Mouse (Mus musculus) T-cell, adult 2 months (primary cell): ENCODE measurements around the gene Enam.
"Not testable (repeated sequence)": the region's sequence is repeated elsewhere in the genome, so short reads cannot be mapped to it uniquely, and the experiment has no call there.

Source experiments
- DNase-seq: peaks from one replicate; pipeline ENCODE4 v3.0.0; 2022; ENCODE audit warnings: low spot score

Enam gene

GRCm38 (mm10) chr5:88487675-88488074, at the start of gene Enam:
Gene Enam (plus strand): TSS chr5:88487975.
- DNase-seq, result no peak

- no peak for DNase-seq
Observed at GRCm38 (mm10) chr5:88455691-88456090, 32.1 kb upstream of the Enam start, which contains the start of gene Ambn. Gene Ambn (plus strand): TSS chr5:88455991.

- DNase-seq, result no peak
Observed at GRCm38 (mm10) chr5:88467471-88467870, 20.3 kb upstream of the Enam start.

DNA sequence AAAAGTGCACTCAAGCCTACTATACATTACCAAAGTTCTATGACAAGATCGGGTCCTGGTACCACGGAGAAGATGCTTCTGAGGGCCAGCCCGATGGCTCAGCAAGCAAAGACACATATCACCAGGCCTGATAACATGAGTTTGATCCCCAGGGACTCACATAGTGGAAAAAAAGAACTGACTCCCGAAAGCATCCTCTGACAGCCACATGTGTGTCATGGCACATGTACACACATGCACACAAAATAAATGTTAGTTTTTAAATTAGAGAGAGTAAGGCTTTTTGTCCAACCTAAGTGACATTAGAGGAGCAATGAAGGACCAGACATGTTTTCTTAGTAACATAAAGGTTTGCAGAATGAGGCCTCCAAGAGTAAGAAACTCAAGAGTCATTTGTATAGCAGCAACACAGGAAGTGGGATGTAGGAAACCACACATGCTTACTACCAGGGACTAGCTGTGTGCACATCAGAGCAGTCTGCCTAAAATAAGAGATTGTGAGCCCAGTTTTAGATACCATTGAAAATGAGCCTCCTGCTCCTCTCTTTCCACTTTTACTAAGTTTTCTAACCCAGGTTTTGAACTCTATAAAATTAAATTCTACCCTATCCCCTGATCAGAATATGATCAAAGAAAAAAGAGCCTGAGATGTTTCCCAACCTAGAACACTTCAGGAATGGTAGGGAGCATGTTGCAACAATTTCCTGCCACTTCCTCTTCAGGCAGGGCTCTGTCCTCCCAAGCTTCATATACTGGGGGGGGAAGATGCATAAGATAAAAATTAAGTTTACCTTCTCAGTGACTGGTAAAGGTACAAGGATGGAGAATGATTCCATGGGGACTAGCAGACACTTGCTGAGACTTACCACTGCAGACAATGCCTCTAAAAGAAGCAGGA, 18.7 kb upstream of the Enam start:
- DNase-seq, result no peak

- no peak for DNase-seq
Observed at GRCm38 (mm10) chr5:88489004-88489403, 1.2 kb downstream of the Enam start.

- DNase-seq, result no peak
Observed at GRCm38 (mm10) chr5:88491111-88491510, 3.3 kb downstream of the Enam start.

DNA sequence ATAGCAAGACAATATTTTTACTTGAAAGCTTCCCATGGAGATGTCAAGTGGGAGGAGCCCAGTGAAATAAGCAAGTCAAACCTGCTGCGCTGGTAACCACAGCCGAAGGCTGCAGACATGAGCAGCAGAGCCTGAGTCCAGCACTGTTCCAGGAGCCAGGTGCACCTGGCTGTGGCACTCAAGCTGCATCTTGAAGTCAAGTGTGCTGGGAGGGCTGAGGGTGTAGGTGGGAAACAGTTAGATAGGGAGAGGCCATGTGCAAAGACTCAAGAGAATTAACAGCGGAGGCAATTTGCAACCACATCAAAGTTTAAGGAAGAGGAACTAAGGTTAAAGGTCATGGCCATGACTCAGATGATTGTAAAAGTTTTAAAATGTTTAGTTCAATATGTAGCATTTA, 12.0 kb downstream of the Enam start:
- no peak for DNase-seq

- DNase-seq, result no peak
Observed at GRCm38 (mm10) chr5:88508555-88508954, 20.8 kb downstream of the Enam start.

GRCm38 (mm10) chr5:88508990-88509389, 21.2 kb downstream of the Enam start:
- DNase-seq, result no peak

- DNase-seq, result peak; percentile 25
Observed at GRCm38 (mm10) chr5:88519232-88519631, 31.5 kb downstream of the Enam start.

DNA sequence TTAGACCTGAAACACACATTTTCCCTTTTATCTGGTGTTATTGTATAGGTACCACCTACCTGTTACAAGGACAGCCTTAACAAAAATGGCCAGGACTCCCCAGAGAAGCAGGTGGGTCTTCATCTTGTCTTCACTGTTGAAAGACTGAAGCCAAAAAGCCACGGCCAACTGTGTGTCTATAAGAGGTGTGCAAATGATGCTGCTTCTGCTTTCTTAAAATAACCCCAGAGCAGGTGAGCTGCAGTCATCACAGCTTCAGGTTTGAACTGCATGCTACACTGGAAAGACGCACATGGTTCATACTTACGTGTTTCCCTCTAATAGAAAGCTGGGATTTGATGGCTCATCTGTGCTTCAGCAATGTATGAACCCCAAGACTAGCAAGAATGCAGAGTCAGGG, 39.9 kb downstream of the Enam start, which contains the start of gene Jchain:
TSS of gene Jchain (minus strand) at position 235 of the 400 bp plus-strand sequence.
- no peak for DNase-seq

- DNase-seq, result no peak
Observed at GRCm38 (mm10) chr5:88530908-88531307, 43.1 kb downstream of the Enam start.

DNA sequence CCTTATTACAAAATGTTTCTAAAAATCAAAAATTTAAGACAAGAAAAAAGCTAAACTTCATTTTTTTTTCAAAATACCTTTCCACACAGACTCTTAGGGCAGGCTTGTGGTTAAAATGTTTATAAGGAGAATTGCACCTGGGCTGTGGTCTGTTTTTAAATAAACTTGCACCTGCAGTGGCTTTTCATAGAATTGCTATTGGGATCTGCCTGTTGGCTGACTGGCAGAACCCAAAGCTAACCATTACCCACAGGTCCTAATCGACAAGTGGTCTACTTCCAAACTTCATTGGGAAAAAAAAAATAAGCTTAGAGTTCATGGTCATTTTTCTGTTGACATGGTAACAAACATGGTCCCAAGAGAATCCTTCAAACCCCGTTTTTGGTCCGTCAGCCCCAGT, 46.9 kb downstream of the Enam start:
- DNase-seq, result no peak

GRCm38 (mm10) chr5:88540845-88541244, 53.1 kb downstream of the Enam start:
- DNase-seq, result no peak

DNA sequence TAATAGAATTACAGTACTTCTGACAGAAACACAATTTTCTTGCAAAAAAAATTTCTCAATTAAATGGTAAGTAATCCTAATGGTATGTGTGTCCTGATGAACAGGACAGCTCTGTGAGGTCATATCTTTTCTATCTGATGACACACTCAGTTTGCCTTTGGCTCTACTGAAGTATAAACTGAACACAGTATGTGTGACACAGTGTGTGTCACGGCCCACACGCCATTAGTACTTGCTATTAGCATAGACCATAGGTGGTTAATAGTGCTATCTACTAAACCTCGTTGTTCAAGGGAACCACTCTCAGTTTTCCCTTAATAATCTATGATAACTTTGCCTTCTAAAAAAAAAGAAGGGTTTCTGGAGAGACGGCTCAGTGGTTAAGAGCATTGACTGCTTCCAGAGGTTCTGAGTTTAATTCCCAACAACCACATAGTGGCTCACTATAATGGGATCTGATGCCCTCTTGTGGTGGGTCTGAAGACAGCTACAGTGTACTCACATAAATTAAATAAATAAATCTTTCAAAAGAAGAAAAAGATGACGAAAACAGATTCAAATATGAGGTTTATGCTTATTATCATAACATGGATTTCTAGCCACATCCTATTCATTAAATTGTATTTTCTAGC, 55.0 kb downstream of the Enam start:
- DNase-seq, result peak; percentile 37

DNA sequence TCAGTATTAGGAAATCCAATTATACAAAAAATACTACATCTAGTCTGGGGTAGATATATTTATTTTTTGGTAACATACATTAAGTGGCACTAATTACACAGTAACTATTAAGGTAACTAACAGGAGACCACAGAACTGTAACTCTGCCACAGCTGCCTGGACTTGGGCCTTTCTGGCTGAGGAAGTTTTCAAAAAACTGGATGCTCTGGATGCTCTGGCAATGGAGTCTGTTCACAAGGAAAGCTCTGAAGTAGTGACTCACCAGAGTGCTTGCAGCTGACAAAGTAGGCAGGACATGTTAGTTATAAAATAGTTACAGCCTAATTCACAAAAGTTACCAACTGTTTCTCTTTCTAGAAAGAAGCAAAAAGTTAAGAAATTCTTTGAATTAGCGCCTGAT, 56.6 kb downstream of the Enam start:
- not testable (repeated sequence) for DNase-seq

DNA sequence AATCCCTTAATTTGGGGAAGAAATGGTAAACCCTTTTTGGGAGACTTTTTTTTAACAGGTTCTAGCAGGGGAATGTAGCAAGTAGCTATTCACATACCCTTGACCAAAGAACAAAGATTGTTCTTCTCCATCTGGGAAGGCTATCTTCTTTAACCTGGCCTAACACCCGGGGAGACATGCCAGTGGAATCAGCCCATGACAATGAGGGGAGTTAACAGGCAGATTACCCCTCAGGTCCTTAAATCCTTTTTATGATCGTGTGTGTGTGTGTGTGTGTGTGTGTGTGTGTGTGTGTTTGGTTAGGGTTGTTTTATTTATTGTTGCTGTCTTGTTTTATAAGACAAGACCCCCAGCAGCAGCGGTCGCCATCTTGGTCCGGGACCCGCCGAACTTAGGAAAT, 57.8 kb downstream of the Enam start:
- DNase-seq, result no peak

DNA sequence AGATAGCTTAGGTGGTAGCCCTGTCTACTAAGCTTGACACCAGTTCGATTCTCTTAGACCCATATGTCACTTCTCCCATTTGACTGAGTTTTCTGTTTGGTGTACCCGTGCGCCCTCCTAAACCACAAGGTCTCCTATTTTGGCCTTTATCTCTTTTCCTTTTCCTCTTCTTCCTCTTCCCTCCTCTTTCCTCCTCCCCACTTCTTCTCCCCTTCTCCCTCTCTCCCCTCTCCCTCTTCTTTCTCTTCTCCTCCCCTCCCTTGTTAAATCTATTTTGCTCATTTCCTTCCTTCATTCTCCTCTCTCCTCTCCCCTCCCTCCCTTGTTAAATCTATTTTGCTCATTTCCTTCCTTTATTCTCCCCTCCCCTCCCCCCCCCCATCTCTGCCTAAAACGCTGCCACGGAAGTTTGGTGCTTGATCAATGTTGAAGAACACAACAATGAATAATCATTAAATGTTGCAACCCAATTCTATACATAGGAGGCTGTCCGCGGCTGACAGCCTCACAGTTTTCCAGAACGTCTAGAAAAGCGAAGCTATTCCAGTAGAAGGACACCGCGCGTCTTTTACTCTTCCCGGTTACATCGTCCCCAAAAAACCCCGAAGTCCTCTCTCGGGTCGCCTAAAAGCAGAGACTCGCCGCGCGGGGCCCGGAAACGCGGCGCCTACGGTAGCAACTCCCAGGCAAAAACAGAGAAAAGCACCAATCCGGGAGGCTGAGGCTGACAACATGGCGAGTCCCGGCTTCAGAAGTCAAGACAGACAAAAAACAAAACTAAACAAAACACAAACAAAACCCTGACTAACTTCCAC, 65.7 kb downstream of the Enam start:
- DNase-seq, result no peak

DNA sequence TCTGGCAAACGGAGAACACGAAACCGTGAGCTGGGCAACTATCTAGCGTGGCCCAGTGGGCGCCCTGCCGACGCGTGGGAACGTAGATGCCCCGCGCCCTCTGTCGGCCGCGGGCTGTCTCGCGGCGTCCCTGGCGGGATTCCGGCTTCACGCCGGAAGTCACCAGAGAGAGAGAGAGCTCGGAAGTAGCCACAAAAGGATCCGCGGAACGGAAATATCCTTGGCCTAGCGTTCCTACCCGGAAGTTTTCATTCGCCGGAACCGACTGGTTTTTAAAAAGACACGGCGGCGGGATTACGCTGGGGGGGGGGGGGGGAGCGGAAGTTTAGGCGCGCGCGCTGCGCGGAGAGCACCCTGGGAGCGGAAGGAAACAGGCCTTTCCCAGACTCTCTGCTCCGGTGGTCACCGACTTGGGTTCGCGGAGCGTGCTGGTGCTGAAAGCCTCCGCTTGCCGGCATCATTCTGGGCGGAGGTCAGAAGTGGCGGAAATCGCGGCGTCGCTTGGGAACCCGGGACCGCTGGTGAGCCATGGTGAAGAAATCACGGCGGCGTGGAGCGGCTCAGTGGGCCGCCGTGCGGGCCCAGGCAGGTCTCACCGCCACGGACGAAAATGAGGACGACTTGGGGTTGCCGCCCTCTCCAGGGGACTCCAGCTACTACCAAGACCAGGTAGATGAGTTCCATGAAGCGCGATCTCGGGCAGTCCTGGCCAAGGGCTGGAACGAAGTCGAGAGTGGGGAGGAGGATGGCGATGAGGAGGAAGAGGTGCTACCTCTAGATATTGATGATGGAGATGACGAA, 66.5 kb downstream of the Enam start, which contains the start of gene Utp3:
TSS of gene Utp3 (plus strand) at position 377 of the 801 bp plus-strand sequence.
- peak; percentile 93 for DNase-seq
